Mouse (Mus musculus) regulatory T cell (primary cell): ENCODE results near the gene Asb10.

Experiments
- in situ Hi-C: fragments of 300-600 bp; cut with MboI, MseI; formaldehyde crosslinking; loops from one replicate; pipeline ENCODE4 v1.15.1; 2025; ENCODE audit warnings: high pct_unique_total_duplicates

Gene Asb10

GRCm38 (mm10) chr5:24492546-24493285 lies 48.1 kb downstream of the Asb10 start:
- in situ Hi-C loops = no loop called here

- in situ Hi-C loops = no loop called here
These were observed 50.3 kb downstream of the Asb10 start for GRCm38 (mm10) chr5:24490413-24490920.

- in situ Hi-C loops = no loop called here
These were observed 54.0 kb downstream of the Asb10 start for GRCm38 (mm10) chr5:24486738-24487137.

GRCm38 (mm10) chr5:24486097-24486496 lies 54.7 kb downstream of the Asb10 start:
- in situ Hi-C loops = no loop called here

- in situ Hi-C loops = no loop called here
These were observed 55.8 kb downstream of the Asb10 start for GRCm38 (mm10) chr5:24484963-24485362.

- in situ Hi-C loops = no loop called here
These were observed 57.5 kb downstream of the Asb10 start for GRCm38 (mm10) chr5:24483326-24483725.
